Mouse (Mus musculus): Measurements from ENCODE around the gene Slc9a2.
A peak's percentile ranks its signal among the peaks of the same experiment; 100 is the strongest.

- TF ChIP-seq CTCF (IDR thresholded peaks at IDR 0.05; ENCODE audit: extremely low read depth, insufficient read depth, low read length) (peak; percentile 57), POLR2A (IDR thresholded peaks at IDR 0.05; ENCODE audit: extremely low read depth, insufficient read depth, low read length) (no peak)
Measured at GRCm38 (mm10) chr1:40768606-40769005, 88.2 kb downstream of the Slc9a2 start.
